Mouse (Mus musculus) lung, postnatal 0 days (tissue): Measurements from ENCODE around the gene Tnks1bp1. TPM values are rescaled to one million over a fixed set of nuclear protein-coding genes. Genes with fewer than 3 reads are reported as not detected.
A peak's percentile ranks its signal among the peaks of the same experiment; 100 is the strongest.

Experiments used
- ATAC-seq: fragments of 200-750 bp; cut with Nextera tagmentation; 2 replicates; pipeline ENCODE4 v1.8.0; 2017; ENCODE audit warnings: moderate library complexity
- DNase-seq: peaks from one replicate; pipeline ENCODE4 v3.0.0-alpha.2; 2016; ENCODE audit warnings: low spot score
- H3K27ac ChIP-seq: fragments of 300-500 bp; sonication (generic); 2 replicates; pipeline ENCODE4 v1.5.1; 2014; ENCODE audit warnings: antibody characterized with exemption, mild to moderate bottlenecking, low read length, mixed read lengths
- H3K27me3 ChIP-seq: fragments of 300-500 bp; sonication (generic); replicated peaks from 2 replicates; pipeline ENCODE4 v1.6.1; 2014; ENCODE audit warnings: low read length, mixed read lengths; ENCODE audit not compliant: insufficient read depth
- H3K36me3 ChIP-seq: fragments of 300-500 bp; sonication (generic); 2 replicates; pipeline ENCODE4 v1.6.1; 2014; ENCODE audit warnings: low read length, mixed read lengths; ENCODE audit not compliant: insufficient read depth
- H3K4me1 ChIP-seq: fragments of 300-500 bp; sonication (generic); 2 replicates; pipeline ENCODE4 v1.6.1; 2014; ENCODE audit warnings: antibody characterized with exemption, low read depth, low read length, mixed read lengths; ENCODE audit not compliant: insufficient read depth
- H3K4me2 ChIP-seq: fragments of 300-500 bp; sonication (generic); replicated peaks from 2 replicates; pipeline ENCODE4 v1.6.1; 2014; ENCODE audit warnings: low read depth, mild to moderate bottlenecking, low read length, moderate library complexity, mixed read lengths
- H3K4me3 ChIP-seq: fragments of 300-500 bp; sonication (generic); 2 replicates; pipeline ENCODE4 v1.5.1; 2014; ENCODE audit warnings: low read depth, low read length
- H3K9ac ChIP-seq: fragments of 300-500 bp; sonication (generic); replicated peaks from 2 replicates; pipeline ENCODE4 v1.6.1; 2014; ENCODE audit warnings: low read depth, mild to moderate bottlenecking
- H3K9me3 ChIP-seq: fragments of 300-500 bp; sonication (generic); 2 replicates; pipeline ENCODE4 v1.6.1; 2016; ENCODE audit warnings: low read length, mixed read lengths
- CTCF ChIP-seq: IDR thresholded peaks from 2 replicates; pipeline ENCODE4 v1.5.1; 2016; ENCODE audit warnings: antibody characterized with exemption, mild to moderate bottlenecking
- EP300 ChIP-seq: IDR thresholded peaks from 2 replicates; pipeline ENCODE4 v1.6.1; 2016; ENCODE audit warnings: antibody characterized with exemption, mild to moderate bottlenecking, control low read depth
- WGBS: fragments of 180-500 bp; shearing (Covaris S2); extraction: QIAGEN DNeasy Blood & Tissue Kit; methylation state at CpG from one replicate; pipeline ENCODE4 v1.1.7; 2014; 5-methylcytosine and 5-hydroxymethylcytosine counted together
- polyA plus RNA-seq: library from polyadenylated mRNA; unstranded; fragments of >200 nt; fragmentation: Nextera tagmentation; extraction: Ambion mirVana; gene quantifications from 2 replicates; pipeline ENCODE4 v1.2.1, GENCODE M21; 2015

Tnks1bp1 gene
- polyA plus RNA-seq, 1 experiment from 2014 or later = 40.3 TPM

GRCm38 (mm10) chr2:85036507-85037046 lies 11.2 kb upstream of the Tnks1bp1 start:
- Histone ChIP-seq H3K36me3 (0 out of 2 replicates have a peak, but pooled peaks cover 6% of the 10 kb centered on the region), H3K4me2 (peak overlapping the region; percentile 70), H3K27me3 (no peaks in the 10 kb centered on the region), H3K4me1 (peaks cover 10% of the 10 kb centered on the region), H3K9me3 (no peaks in the 10 kb centered on the region), H3K4me3 (peak overlapping the region; percentile 79), H3K9ac (peak overlapping the region; percentile 80), H3K27ac (peak overlapping the region; percentile 86; the same call in 1 of the 2 replicates)
- ATAC-seq (0 out of 2 replicates have a peak, but pooled peaks have one; percentile 9), DNase-seq (no peak)
- 10% methylated on average over 11 of the region's 11 CpGs for WGBS
- TF ChIP-seq EP300 (no peak), CTCF (no peak)

- 2% methylated on average over 63 of the region's 66 CpGs for WGBS
- H3K36me3 ChIP-seq = peaks cover 8% of the 10 kb centered on the region; the same call in 1 of the 2 replicates
- peaks cover 10% of the 10 kb centered on the region for H3K4me1 ChIP-seq
- peak within 1 kb of the TSS; percentile 86 for H3K27ac ChIP-seq
- H3K9me3 ChIP-seq = no peaks in the 10 kb centered on the region
- ATAC-seq = peak; percentile 97
- H3K4me3 ChIP-seq = peak within 1 kb of the TSS; percentile 79
- H3K4me2 ChIP-seq = peak within 1 kb of the TSS; percentile 70
- TF ChIP-seq CTCF (peak; percentile 35), EP300 (no peak)
- peak; percentile 96 for DNase-seq
- no peaks in the 10 kb centered on the region for H3K27me3 ChIP-seq
- H3K9ac ChIP-seq = peak within 1 kb of the TSS; percentile 80
Measured at GRCm38 (mm10) chr2:85037047-85038026, 10.5 kb upstream of the Tnks1bp1 start, which contains the start of the genes Ssrp1 and P2rx3. TSS of gene Ssrp1 (plus strand) at chr2:85037234. TSS of gene P2rx3 (minus strand) at chr2:85037462.

GRCm38 (mm10) chr2:85038336-85038735 lies 9.5 kb upstream of the Tnks1bp1 start:
- DNase-seq (no peak), ATAC-seq (no peak)
- H3K9me3 ChIP-seq = no peaks in the 10 kb centered on the region
- H3K4me1 ChIP-seq = peaks cover 10% of the 10 kb centered on the region
- 0 out of 2 replicates have a peak overlapping the region, but pooled peaks have one; percentile 80 for H3K9ac ChIP-seq
- H3K4me3 ChIP-seq = no peak overlapping the region; the same call in 1 of the 2 replicates
- 77% methylated on average over 13 of the region's 13 CpGs for WGBS
- no peak overlapping the region for H3K27ac ChIP-seq
- H3K27me3 ChIP-seq = no peaks in the 10 kb centered on the region
- H3K36me3 ChIP-seq = peaks cover 16% of the 10 kb centered on the region; the same call in 1 of the 2 replicates
- peak overlapping the region; percentile 70 for H3K4me2 ChIP-seq
- TF ChIP-seq EP300 (no peak), CTCF (no peak)

- no peak for DNase-seq
- TF ChIP-seq CTCF (no peak), EP300 (no peak)
- Histone ChIP-seq H3K27me3 (no peaks in the 10 kb centered on the region), H3K4me2 (no peak overlapping the region), H3K9me3 (no peaks in the 10 kb centered on the region), H3K4me3 (no peak overlapping the region), H3K27ac (no peak overlapping the region), H3K9ac (no peak overlapping the region), H3K4me1 (peaks cover 10% of the 10 kb centered on the region; the same call in 1 of the 2 replicates), H3K36me3 (peaks cover 24% of the 10 kb centered on the region)
- ATAC-seq = no peak
- WGBS = 85% methylated on average over 7 of the region's 7 CpGs
Measured at GRCm38 (mm10) chr2:85043623-85044022, 4.2 kb upstream of the Tnks1bp1 start.

GRCm38 (mm10) chr2:85046222-85046621 lies 1.6 kb upstream of the Tnks1bp1 start:
- peaks cover 21% of the 10 kb centered on the region for H3K36me3 ChIP-seq
- DNase-seq = peak; percentile 80
- WGBS = 56% methylated on average over 8 of the region's 8 CpGs
- H3K27me3 ChIP-seq = no peaks in the 10 kb centered on the region
- H3K4me2 ChIP-seq = 0 out of 2 replicates have a peak overlapping the region, but pooled peaks have one; percentile 81
- H3K4me3 ChIP-seq = no peak overlapping the region
- H3K27ac ChIP-seq = peak overlapping the region; percentile 96
- peak; percentile 3; the same call in 1 of the 2 replicates for ATAC-seq
- peaks cover 18% of the 10 kb centered on the region; the same call in 1 of the 2 replicates for H3K4me1 ChIP-seq
- TF ChIP-seq CTCF = no peak
- peak; percentile 60 for TF ChIP-seq EP300
- H3K9me3 ChIP-seq = no peaks in the 10 kb centered on the region
- H3K9ac ChIP-seq = no peak overlapping the region

DNA sequence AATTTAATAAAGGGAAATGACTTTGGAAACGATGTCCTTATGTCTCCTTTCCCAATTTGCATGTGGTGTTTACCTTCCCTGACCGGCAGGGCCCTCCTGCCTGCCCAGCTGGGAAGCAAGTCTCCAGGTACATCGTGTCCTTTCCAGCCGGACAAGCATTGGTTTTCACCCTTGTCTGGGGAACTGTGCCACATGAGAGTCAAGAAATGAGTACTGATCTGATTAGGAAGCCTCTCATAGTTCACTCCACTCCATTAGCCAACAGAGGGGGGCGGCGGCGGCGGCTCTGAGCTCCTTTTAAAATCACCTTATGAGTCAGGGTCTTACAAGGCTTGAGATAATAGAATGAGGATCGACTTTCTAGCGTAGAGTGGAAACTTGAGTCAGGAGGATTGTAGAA lies 741 bp upstream of the Tnks1bp1 start:
- peak overlapping the region; percentile 81 for H3K4me2 ChIP-seq
- ATAC-seq (peak; percentile 2; the same call in 1 of the 2 replicates), DNase-seq (peak; percentile 61)
- TF ChIP-seq EP300 (peak; percentile 85), CTCF (peak; percentile 31)
- peak overlapping the region; percentile 37 for H3K9ac ChIP-seq
- H3K9me3 ChIP-seq = no peaks in the 10 kb centered on the region
- H3K27me3 ChIP-seq = no peaks in the 10 kb centered on the region
- H3K27ac ChIP-seq = peak overlapping the region; percentile 96
- H3K36me3 ChIP-seq = peaks cover 21% of the 10 kb centered on the region
- WGBS = 32% methylated on average over 10 of the region's 10 CpGs
- H3K4me3 ChIP-seq = peak overlapping the region; percentile 74
- peaks cover 22% of the 10 kb centered on the region; the same call in 1 of the 2 replicates for H3K4me1 ChIP-seq
